Comparison of ENCODE assay signal across 15 mouse cellular contexts in genomic region chr5:51202525-51203215, GRCm38 (mm10).
"Had no signal": no experiment of that assay in that cellular context is flagged by ENCODE, and none has a peak within 500 bp of the region (broad histone marks: within the 10 kb centered on the region; RNA-seq: fewer than 3 reads in every experiment).

No protein-coding gene starts in this region.

- H3K9me3 ChIP-seq: limb, embryonic 12.5 days; liver, embryonic 13.5 days; lung, embryonic 15.5 days; megakaryocyte, embryonic 14.5 days; midbrain, embryonic 15.5 days; neural tube, embryonic 12.5 days had no signal

- DNase-seq: kidney, postnatal 36 days; liver; liver, embryonic 13.5 days; liver, postnatal 0 days; lung, postnatal 14 days; right cerebral cortex, postnatal 4 days; thymus, postnatal 4 days had no signal

- H3K4me1 ChIP-seq: limb, embryonic 12.5 days; liver, embryonic 13.5 days; lung, embryonic 15.5 days; megakaryocyte, embryonic 14.5 days; midbrain, embryonic 15.5 days; neural tube, embryonic 12.5 days had no signal

- H3K27ac ChIP-seq: kidney, postnatal 0 days; limb, embryonic 12.5 days; liver, embryonic 13.5 days; lung, embryonic 15.5 days; macrophage; midbrain, embryonic 15.5 days; neural tube, embryonic 12.5 days had no signal

- H3K36me3 ChIP-seq: limb, embryonic 12.5 days; liver, embryonic 13.5 days; lung, embryonic 15.5 days; midbrain, embryonic 15.5 days; neural tube, embryonic 12.5 days had no signal

- H3K9ac ChIP-seq: limb, embryonic 12.5 days; liver, embryonic 13.5 days; liver, postnatal 0 days; lung, embryonic 15.5 days; midbrain, embryonic 15.5 days; neural tube, embryonic 12.5 days had no signal

- H3K4me3 ChIP-seq: limb, embryonic 12.5 days; liver, embryonic 13.5 days; lung, embryonic 15.5 days; megakaryocyte, embryonic 14.5 days; midbrain, embryonic 15.5 days; neural tube, embryonic 12.5 days had no signal

- H3K27me3 ChIP-seq: limb, embryonic 12.5 days; liver, embryonic 13.5 days; lung, embryonic 15.5 days; megakaryocyte, embryonic 14.5 days; midbrain, embryonic 15.5 days; neural tube, embryonic 12.5 days had no signal

- H3K4me2 ChIP-seq: limb, embryonic 12.5 days; liver, embryonic 13.5 days; lung, embryonic 15.5 days; midbrain, embryonic 11.5 days; midbrain, embryonic 15.5 days; neural tube, embryonic 12.5 days had no signal

- ATAC-seq: liver, postnatal 0 days; midbrain, embryonic 15.5 days had no signal
